Mouse (Mus musculus): ENCODE results near the gene Prepl. TPM values are rescaled to one million over a fixed set of nuclear protein-coding genes. Genes with fewer than 3 reads are reported as not detected.

The Prepl gene
- polyA plus RNA-seq, 1 experiment from 2014 or later = 7.0 TPM

- Histone ChIP-seq H3K27ac (replicated peaks) (peak overlapping the region; percentile 83), H3K4me2 (peak overlapping the region; percentile 89), H3K9me3 (replicated peaks) (no peaks in the 10 kb centered on the region), H3K4me3 (replicated peaks) (peak overlapping the region; percentile 84), H3K27me3 (no peaks in the 10 kb centered on the region), H3K4me1 (replicated peaks) (peaks cover 21% of the 10 kb centered on the region), H3K9ac (peak overlapping the region; percentile 83), H3K36me3 (replicated peaks) (0 out of 2 replicates have a peak, but pooled peaks cover 2% of the 10 kb centered on the region)
- under 1% methylated on average over 16 of the region's 16 CpGs for WGBS (ENCODE audit: insufficient replicate concordance)
- no peak for ATAC-seq (ENCODE audit: insufficient read depth)
Measured at GRCm38 (mm10) chr17:85089621-85090020, 420 bp downstream of the Prepl start.

GRCm38 (mm10) chr17:85089011-85089410 lies 1.0 kb downstream of the Prepl start:
- Histone ChIP-seq H3K9ac (no peak overlapping the region), H3K4me1 (replicated peaks) (peaks cover 21% of the 10 kb centered on the region), H3K4me2 (peak overlapping the region; percentile 89), H3K4me3 (replicated peaks) (peak overlapping the region; percentile 84; the same call in 1 of the 2 replicates), H3K9me3 (replicated peaks) (no peaks in the 10 kb centered on the region), H3K27ac (replicated peaks) (no peak overlapping the region), H3K27me3 (no peaks in the 10 kb centered on the region), H3K36me3 (replicated peaks) (0 out of 2 replicates have a peak, but pooled peaks cover 2% of the 10 kb centered on the region)
- WGBS (ENCODE audit: insufficient replicate concordance) = 57% methylated on average over 6 of the region's 6 CpGs
- no peak for ATAC-seq (ENCODE audit: insufficient read depth)

GRCm38 (mm10) chr17:85088401-85088800 lies 1.6 kb downstream of the Prepl start:
- WGBS (ENCODE audit: insufficient replicate concordance) = 80% methylated on average over 11 of the region's 11 CpGs
- no peaks in the 10 kb centered on the region for H3K27me3 ChIP-seq
- no peak for ATAC-seq (ENCODE audit: insufficient read depth)
- 0 out of 2 replicates have a peak, but pooled peaks cover 2% of the 10 kb centered on the region for H3K36me3 ChIP-seq (replicated peaks)
- H3K9me3 ChIP-seq (replicated peaks) = no peaks in the 10 kb centered on the region
- no peak overlapping the region for H3K9ac ChIP-seq
- peaks cover 21% of the 10 kb centered on the region for H3K4me1 ChIP-seq (replicated peaks)
- no peak overlapping the region for H3K27ac ChIP-seq (replicated peaks)
- H3K4me3 ChIP-seq (replicated peaks) = no peak overlapping the region
- no peak overlapping the region for H3K4me2 ChIP-seq

- WGBS (ENCODE audit: insufficient replicate concordance) = 68% methylated on average over 5 of the region's 5 CpGs
- peaks cover 21% of the 10 kb centered on the region for H3K4me1 ChIP-seq (replicated peaks)
- ATAC-seq (ENCODE audit: insufficient read depth) = no peak
Measured at GRCm38 (mm10) chr17:85087591-85087990, 2.5 kb downstream of the Prepl start.

GRCm38 (mm10) chr17:85086501-85086900 lies 3.5 kb downstream of the Prepl start:
- no peak overlapping the region for H3K4me2 ChIP-seq
- no peaks in the 10 kb centered on the region for H3K9me3 ChIP-seq (replicated peaks)
- WGBS (ENCODE audit: insufficient replicate concordance) = 64% methylated on average over 1 of the region's 1 CpGs
- H3K27ac ChIP-seq (replicated peaks) = no peak overlapping the region
- H3K27me3 ChIP-seq = no peaks in the 10 kb centered on the region
- H3K4me1 ChIP-seq (replicated peaks) = peaks cover 17% of the 10 kb centered on the region
- no peak for ATAC-seq (ENCODE audit: insufficient read depth)
- H3K9ac ChIP-seq = no peak overlapping the region
- 0 out of 2 replicates have a peak, but pooled peaks cover 2% of the 10 kb centered on the region for H3K36me3 ChIP-seq (replicated peaks)
- no peak overlapping the region for H3K4me3 ChIP-seq (replicated peaks)

More at GRCm38 (mm10) chr17:85087591-85087990, 2.5 kb downstream of the Prepl start:
- no peak overlapping the region for H3K9ac ChIP-seq
- H3K27ac ChIP-seq (replicated peaks) = no peak overlapping the region
- no peaks in the 10 kb centered on the region for H3K9me3 ChIP-seq (replicated peaks)
- no peak overlapping the region for H3K4me2 ChIP-seq
- 0 out of 2 replicates have a peak, but pooled peaks cover 2% of the 10 kb centered on the region for H3K36me3 ChIP-seq (replicated peaks)
- no peaks in the 10 kb centered on the region for H3K27me3 ChIP-seq
- no peak overlapping the region for H3K4me3 ChIP-seq (replicated peaks)

GRCm38 (mm10) chr17:85085335-85085734 lies 4.7 kb downstream of the Prepl start:
- no peaks in the 10 kb centered on the region for H3K9me3 ChIP-seq (replicated peaks)
- WGBS (ENCODE audit: insufficient replicate concordance) = 37% methylated on average over 2 of the region's 2 CpGs
- H3K4me3 ChIP-seq (replicated peaks) = no peak overlapping the region
- no peaks in the 10 kb centered on the region for H3K27me3 ChIP-seq
- 0 out of 2 replicates have a peak, but pooled peaks cover 2% of the 10 kb centered on the region for H3K36me3 ChIP-seq (replicated peaks)
- H3K27ac ChIP-seq (replicated peaks) = no peak overlapping the region
- H3K4me1 ChIP-seq (replicated peaks) = peaks cover 11% of the 10 kb centered on the region
- ATAC-seq (ENCODE audit: insufficient read depth) = no peak
- H3K4me2 ChIP-seq = no peak overlapping the region
- H3K9ac ChIP-seq = no peak overlapping the region

- no peak for ATAC-seq (ENCODE audit: insufficient read depth)
- Histone ChIP-seq H3K36me3 (replicated peaks) (peaks cover 14% of the 10 kb centered on the region; the same call in 1 of the 2 replicates), H3K9ac (no peak overlapping the region), H3K4me3 (replicated peaks) (no peak overlapping the region), H3K4me1 (replicated peaks) (no peaks in the 10 kb centered on the region), H3K27ac (replicated peaks) (no peak overlapping the region), H3K4me2 (no peak overlapping the region), H3K9me3 (replicated peaks) (no peaks in the 10 kb centered on the region), H3K27me3 (no peaks in the 10 kb centered on the region)
- 76% methylated on average over 11 of the region's 11 CpGs for WGBS (ENCODE audit: insufficient replicate concordance)
Measured at GRCm38 (mm10) chr17:85080781-85081180, 9.3 kb downstream of the Prepl start.

- Histone ChIP-seq H3K27me3 (no peaks in the 10 kb centered on the region), H3K36me3 (replicated peaks) (peaks cover 15% of the 10 kb centered on the region; the same call in 1 of the 2 replicates), H3K9ac (no peak overlapping the region), H3K4me3 (replicated peaks) (no peak overlapping the region), H3K4me2 (no peak overlapping the region), H3K27ac (replicated peaks) (no peak overlapping the region), H3K4me1 (replicated peaks) (no peaks in the 10 kb centered on the region), H3K9me3 (replicated peaks) (no peaks in the 10 kb centered on the region)
- WGBS (ENCODE audit: insufficient replicate concordance) = 78% methylated on average over 3 of the region's 3 CpGs
- no peak for ATAC-seq (ENCODE audit: insufficient read depth)
Measured at GRCm38 (mm10) chr17:85079276-85079675, 10.8 kb downstream of the Prepl start.

- Histone ChIP-seq H3K9me3 (replicated peaks) (no peaks in the 10 kb centered on the region), H3K9ac (no peak overlapping the region), H3K4me1 (replicated peaks) (no peaks in the 10 kb centered on the region), H3K36me3 (replicated peaks) (peaks cover 29% of the 10 kb centered on the region), H3K27ac (replicated peaks) (no peak overlapping the region), H3K4me3 (replicated peaks) (no peak overlapping the region), H3K4me2 (no peak overlapping the region), H3K27me3 (no peaks in the 10 kb centered on the region)
- WGBS (ENCODE audit: insufficient replicate concordance) = 80% methylated on average over 4 of the region's 4 CpGs
- ATAC-seq (ENCODE audit: insufficient read depth) = no peak
Measured at GRCm38 (mm10) chr17:85074083-85074482, 16.0 kb downstream of the Prepl start.

- no peaks in the 10 kb centered on the region for H3K4me1 ChIP-seq (replicated peaks)
- H3K9me3 ChIP-seq (replicated peaks) = no peaks in the 10 kb centered on the region
- ATAC-seq (ENCODE audit: insufficient read depth) = no peak
Measured at GRCm38 (mm10) chr17:85073214-85073613, 16.8 kb downstream of the Prepl start.

GRCm38 (mm10) chr17:85072383-85072782 lies 17.7 kb downstream of the Prepl start:
- H3K27ac ChIP-seq (replicated peaks) = no peak overlapping the region
- H3K9ac ChIP-seq = no peak overlapping the region
- H3K9me3 ChIP-seq (replicated peaks) = no peaks in the 10 kb centered on the region
- no peak overlapping the region for H3K4me3 ChIP-seq (replicated peaks)
- ATAC-seq (ENCODE audit: insufficient read depth) = no peak
- H3K4me2 ChIP-seq = no peak overlapping the region
- no peaks in the 10 kb centered on the region for H3K27me3 ChIP-seq
- WGBS (ENCODE audit: insufficient replicate concordance) = 79% methylated on average over 11 of the region's 11 CpGs
- peaks cover 23% of the 10 kb centered on the region for H3K36me3 ChIP-seq (replicated peaks)
- H3K4me1 ChIP-seq (replicated peaks) = no peaks in the 10 kb centered on the region

More at GRCm38 (mm10) chr17:85073214-85073613, 16.8 kb downstream of the Prepl start:
- H3K27ac ChIP-seq (replicated peaks) = no peak overlapping the region
- H3K4me2 ChIP-seq = no peak overlapping the region
- 70% methylated on average over 7 of the region's 7 CpGs for WGBS (ENCODE audit: insufficient replicate concordance)
- H3K9ac ChIP-seq = no peak overlapping the region
- H3K4me3 ChIP-seq (replicated peaks) = no peak overlapping the region
- no peaks in the 10 kb centered on the region for H3K27me3 ChIP-seq
- H3K36me3 ChIP-seq (replicated peaks) = peaks cover 27% of the 10 kb centered on the region
